Mouse (Mus musculus) testis, postnatal 14 days (tissue): Measurements from ENCODE around the gene Exo1.

Experiments used
- DNase-seq: peaks from one replicate; pipeline ENCODE4 v3.0.0; 2021; ENCODE audit warnings: low spot score

The Exo1 gene

DNA sequence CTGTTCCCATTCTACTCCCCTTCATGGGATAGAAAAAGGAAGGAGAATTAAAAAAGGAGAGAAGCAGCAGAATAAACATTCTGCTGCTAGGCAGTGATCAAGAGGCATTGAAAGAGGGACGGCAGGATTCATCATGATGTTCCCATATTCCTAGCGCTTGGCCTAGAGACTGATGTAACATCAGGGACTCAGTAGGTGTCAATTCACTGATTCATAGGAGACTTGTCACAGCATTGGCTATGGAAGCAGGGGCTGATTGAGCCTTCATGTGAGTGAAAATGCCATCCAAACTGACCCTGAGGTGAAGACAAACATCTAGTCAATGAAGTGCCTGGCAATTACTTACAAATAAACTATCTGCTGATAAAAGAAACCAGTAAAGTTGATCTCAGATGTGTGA is 70.5 kb downstream of the Exo1 start:
- no peak for DNase-seq

DNA sequence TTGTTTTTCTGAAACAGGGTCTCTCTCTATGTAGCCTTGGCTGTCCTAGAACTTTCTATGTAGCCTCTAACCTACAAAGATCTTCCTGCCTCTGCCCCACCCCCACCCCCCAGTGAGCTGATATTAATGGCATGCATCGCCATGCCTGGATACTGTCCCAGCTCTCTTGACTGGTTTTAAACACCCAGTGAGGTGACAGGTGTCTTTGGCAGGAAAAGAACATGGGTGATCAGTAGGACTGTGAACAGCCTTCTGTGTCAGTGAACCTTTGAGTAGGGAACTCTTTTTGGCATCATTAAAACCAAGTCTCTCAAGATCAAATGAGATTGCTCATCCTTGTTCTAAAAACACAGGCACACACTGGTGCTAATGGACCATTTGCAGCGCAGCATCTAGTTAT is 81.4 kb downstream of the Exo1 start:
- DNase-seq, result no peak
